Mouse (Mus musculus) urinary bladder, postnatal 14 days (tissue): Measurements from ENCODE around the gene Vax2.

Experiments
- DNase-seq: peaks from one replicate; pipeline ENCODE4 v3.0.0; 2021; ENCODE audit warnings: low spot score

The Vax2 gene

GRCm38 (mm10) chr6:83762880-83763431, 51.9 kb downstream of the Vax2 start:
- peak; percentile 55 for DNase-seq

GRCm38 (mm10) chr6:83766982-83767381, 55.9 kb downstream of the Vax2 start:
- DNase-seq: no peak

- DNase-seq: no peak
Observed at GRCm38 (mm10) chr6:83768485-83768884, 57.4 kb downstream of the Vax2 start.

GRCm38 (mm10) chr6:83774126-83774525, 63.1 kb downstream of the Vax2 start:
- no peak for DNase-seq

GRCm38 (mm10) chr6:83774781-83775563, 63.9 kb downstream of the Vax2 start:
- no peak for DNase-seq

- peak; percentile 91 for DNase-seq
Observed at GRCm38 (mm10) chr6:83775638-83776293, 64.7 kb downstream of the Vax2 start, which contains the start of gene Tex261. Gene Tex261, minus strand, starts transcription at chr6:83775813.

- no peak for DNase-seq
Observed at GRCm38 (mm10) chr6:83778306-83778705, 67.2 kb downstream of the Vax2 start.

- peak; percentile 60 for DNase-seq
Observed at GRCm38 (mm10) chr6:83779026-83779425, 68.0 kb downstream of the Vax2 start.

GRCm38 (mm10) chr6:83786426-83786825, 75.4 kb downstream of the Vax2 start:
- no peak for DNase-seq
